Mouse (Mus musculus) liver, adult 2 months (tissue): ENCODE data around the gene Adamts13. TPM values are rescaled to one million over a fixed set of nuclear protein-coding genes. Genes with fewer than 3 reads are reported as not detected.

Experiments
- DNase-seq: peaks from one replicate; pipeline ENCODE4 v3.0.0-alpha.2; 2011; ENCODE audit warnings: low read depth, low spot score; ENCODE audit errors: extremely low read depth
- H3K27ac ChIP-seq: fragments of 200-500 bp; replicated peaks from 2 replicates; pipeline ENCODE4 v1.5.1; 2012; ENCODE audit warnings: low read depth, mild to moderate bottlenecking, control low read depth, inconsistent platforms, low read length; ENCODE audit not compliant: insufficient read depth
- H3K27me3 ChIP-seq: fragments of 200-500 bp; 2 replicates; pipeline ENCODE4 v1.6.1; 2012; ENCODE audit warnings: mild to moderate bottlenecking, moderate library complexity, low read length, inconsistent platforms; ENCODE audit not compliant: control insufficient read depth, insufficient read depth
- H3K36me3 ChIP-seq: fragments of 200-500 bp; 2 replicates; pipeline ENCODE4 v1.6.1; 2012; ENCODE audit warnings: low read length, inconsistent platforms; ENCODE audit not compliant: control insufficient read depth, insufficient read depth
- H3K4me1 ChIP-seq: fragments of 200-500 bp; 2 replicates; pipeline ENCODE4 v1.6.1; 2011; ENCODE audit warnings: low read length; ENCODE audit not compliant: control insufficient read depth, insufficient read depth
- H3K4me3 ChIP-seq: fragments of 200-500 bp; 2 replicates; pipeline ENCODE4 v1.5.1; 2011; ENCODE audit warnings: low read depth, mild to moderate bottlenecking, control low read depth, low read length, moderate library complexity; ENCODE audit not compliant: insufficient read depth
- H3K79me2 ChIP-seq: fragments of 200-500 bp; 2 replicates; pipeline ENCODE4 v1.6.1; 2012; ENCODE audit warnings: inconsistent platforms, mild to moderate bottlenecking, low read length, moderate library complexity; ENCODE audit not compliant: control insufficient read depth, insufficient read depth
- H3K9ac ChIP-seq: fragments of 200-500 bp; 2 replicates; pipeline ENCODE4 v1.6.1; 2012; ENCODE audit warnings: low read depth, mild to moderate bottlenecking, control low read depth, inconsistent platforms, low read length
- CTCF ChIP-seq: fragments of 200-500 bp; IDR thresholded peaks from 2 replicates; pipeline ENCODE4 v1.5.1; 2011; ENCODE audit warnings: low read depth, low read length, control low read depth
- POLR2A ChIP-seq: fragments of 200-500 bp; IDR thresholded peaks from 2 replicates; pipeline ENCODE4 v1.6.1; 2011; ENCODE audit warnings: low read length, control low read depth; ENCODE audit not compliant: insufficient read depth; ENCODE audit errors: extremely low read depth
- WGBS: fragments of 180-500 bp; shearing (Covaris S2); methylation state at CpG from one replicate; pipeline ENCODE4 v1.1.7; 2018; 5-methylcytosine and 5-hydroxymethylcytosine counted together
- polyA plus RNA-seq: library from polyadenylated mRNA; depleted of rRNA; stranded (reverse); fragments of >200 nt; gene quantifications from 2 replicates; pipeline ENCODE4 v1.2.3, GENCODE M21; 2012; rRNA removed
- total RNA-seq: library from RNA; depleted of rRNA; stranded (reverse); fragments of >200 nt; gene quantifications from 2 replicates; pipeline ENCODE4 v1.2.3, GENCODE M21; 2014; rRNA removed

Gene Adamts13
- total and polyA plus RNA-seq, 2 experiments, result 5.6 to 11.2 TPM

- TF ChIP-seq CTCF (no peak), POLR2A (no peak)
- peaks cover 7% of the 10 kb centered on the region for H3K4me1 ChIP-seq
- WGBS, result 40% methylated on average over 6 of the region's 6 CpGs
- no peak for DNase-seq
- no peak overlapping the region for H3K9ac ChIP-seq
- no peak overlapping the region for H3K4me3 ChIP-seq
- no peak overlapping the region for H3K27ac ChIP-seq
- H3K27me3 ChIP-seq, result no peaks in the 10 kb centered on the region
- H3K79me2 ChIP-seq, result no peaks in the 10 kb centered on the region
- H3K36me3 ChIP-seq, result no peaks in the 10 kb centered on the region
Observed at GRCm38 (mm10) chr2:27049408-27049807, 76.2 kb downstream of the Adamts13 start.

- WGBS, result 79% methylated on average over 4 of the region's 4 CpGs
- Histone ChIP-seq H3K9ac (no peak overlapping the region), H3K4me3 (no peak overlapping the region), H3K79me2 (no peaks in the 10 kb centered on the region), H3K27ac (no peak overlapping the region), H3K4me1 (no peaks in the 10 kb centered on the region), H3K27me3 (no peaks in the 10 kb centered on the region), H3K36me3 (no peaks in the 10 kb centered on the region)
- no peak for DNase-seq
- TF ChIP-seq POLR2A, result no peak
- TF ChIP-seq CTCF, result no peak
Observed at GRCm38 (mm10) chr2:27058251-27058650, 85.0 kb downstream of the Adamts13 start.

GRCm38 (mm10) chr2:27058751-27059150, 85.5 kb downstream of the Adamts13 start:
- DNase-seq, result no peak
- Histone ChIP-seq H3K4me1 (no peaks in the 10 kb centered on the region), H3K27me3 (no peaks in the 10 kb centered on the region), H3K27ac (no peak overlapping the region), H3K9ac (no peak overlapping the region), H3K4me3 (no peak overlapping the region), H3K36me3 (no peaks in the 10 kb centered on the region), H3K79me2 (no peaks in the 10 kb centered on the region)
- no peak for TF ChIP-seq POLR2A
- TF ChIP-seq CTCF, result no peak
- WGBS, result 73% methylated on average over 12 of the region's 12 CpGs

- 90% methylated on average over 9 of the region's 9 CpGs for WGBS
- H3K79me2 ChIP-seq, result no peaks in the 10 kb centered on the region
- DNase-seq, result no peak
- no peaks in the 10 kb centered on the region for H3K4me1 ChIP-seq
- H3K9ac ChIP-seq, result no peak overlapping the region
- H3K36me3 ChIP-seq, result no peaks in the 10 kb centered on the region
- H3K4me3 ChIP-seq, result no peak overlapping the region
- no peak overlapping the region for H3K27ac ChIP-seq
- TF ChIP-seq POLR2A, result no peak
- TF ChIP-seq CTCF, result no peak
- no peaks in the 10 kb centered on the region for H3K27me3 ChIP-seq
Observed at GRCm38 (mm10) chr2:27059187-27059586, 86.0 kb downstream of the Adamts13 start.

Other genes starting within 250 kb of the Adamts13 start
- gene Abo, start 108.4 kb upstream of the Adamts13 start, total RNA-seq, result not detected in 2 replicates
- gene Abo, start 108.4 kb upstream of the Adamts13 start, polyA plus RNA-seq, result not detected in 2 replicates
- 6.2 and 7.8 TPM in 2 replicates for gene Surf6, start 70.5 kb upstream of the Adamts13 start, total RNA-seq
- gene Surf6, start 70.5 kb upstream of the Adamts13 start, polyA plus RNA-seq, result 6.1 and 6.2 TPM in 2 replicates
- 12.9 and 16.8 TPM in 2 replicates for gene Med22, start 62.7 kb upstream of the Adamts13 start, total RNA-seq
- gene Med22, start 62.7 kb upstream of the Adamts13 start, polyA plus RNA-seq, result 25.5 and 26.4 TPM in 2 replicates
- gene Rpl7a, start 62.7 kb upstream of the Adamts13 start, total RNA-seq, result 721 and 835 TPM in 2 replicates
- 398 and 434 TPM in 2 replicates for gene Rpl7a, start 62.7 kb upstream of the Adamts13 start, polyA plus RNA-seq
- gene Surf2, start 57.0 kb upstream of the Adamts13 start, total RNA-seq, result 10.0 and 10.3 TPM in 2 replicates
- gene Surf2, start 57.0 kb upstream of the Adamts13 start, polyA plus RNA-seq, result 11.6 and 14.5 TPM in 2 replicates
- gene Surf1, start 56.9 kb upstream of the Adamts13 start, total RNA-seq, result 55.5 and 60.5 TPM in 2 replicates
- gene Surf1, start 56.9 kb upstream of the Adamts13 start, polyA plus RNA-seq, result 51.7 and 57.2 TPM in 2 replicates
- 135 and 193 TPM in 2 replicates for gene Surf4, start 39.5 kb upstream of the Adamts13 start, total RNA-seq
- 318 and 322 TPM in 2 replicates for gene Surf4, start 39.5 kb upstream of the Adamts13 start, polyA plus RNA-seq
- 0.09 TPM in 1 of 2 replicates, not detected in the other for gene Stkld1, start 39.4 kb upstream of the Adamts13 start, total RNA-seq
- gene Stkld1, start 39.4 kb upstream of the Adamts13 start, polyA plus RNA-seq, result 0.06 and 0.11 TPM in 2 replicates
- gene Rexo4, start 9.0 kb upstream of the Adamts13 start, total RNA-seq, result 15.2 TPM in 2 replicates
- 8.3 and 11.8 TPM in 2 replicates for gene Rexo4, start 9.0 kb upstream of the Adamts13 start, polyA plus RNA-seq
- 17.7 and 21.5 TPM in 2 replicates for gene Cacfd1, start 36.5 kb downstream of the Adamts13 start, total RNA-seq
- 48.1 and 58.0 TPM in 2 replicates for gene Cacfd1, start 36.5 kb downstream of the Adamts13 start, polyA plus RNA-seq
- 0.34 and 0.46 TPM in 2 replicates for gene Slc2a6, start 54.6 kb downstream of the Adamts13 start, total RNA-seq
- gene Slc2a6, start 54.6 kb downstream of the Adamts13 start, polyA plus RNA-seq, result 0.39 and 0.50 TPM in 2 replicates
- gene Mymk, start 98.8 kb downstream of the Adamts13 start, total RNA-seq, result not detected in 2 replicates
- not detected in 2 replicates for gene Mymk, start 98.8 kb downstream of the Adamts13 start, polyA plus RNA-seq
- gene Adamtsl2, start 106.0 kb downstream of the Adamts13 start, total RNA-seq, result 3.5 and 4.4 TPM in 2 replicates
- gene Adamtsl2, start 106.0 kb downstream of the Adamts13 start, polyA plus RNA-seq, result 4.4 and 6.7 TPM in 2 replicates
- not detected in 2 replicates for gene Fam163b, start 169.1 kb downstream of the Adamts13 start, total RNA-seq
- gene Fam163b, start 169.1 kb downstream of the Adamts13 start, polyA plus RNA-seq, result not detected in 2 replicates
- gene Dbh, start 191.8 kb downstream of the Adamts13 start, total RNA-seq, result under 0.01 and 0.20 TPM in 2 replicates
- not detected in 2 replicates for gene Dbh, start 191.8 kb downstream of the Adamts13 start, polyA plus RNA-seq